Mouse (Mus musculus): ENCODE data around the gene Kmt2b.

- TF ChIP-seq CTCF (IDR thresholded peaks at IDR 0.05) = no peak
- TF ChIP-seq POLR2A (IDR thresholded peaks at IDR 0.05; ENCODE audit: insufficient read depth, low read depth, low read length) = no peak
- no peak for TF ChIP-seq EP300 (IDR thresholded peaks at IDR 0.05; ENCODE audit: insufficient read depth, low read depth, low read length)
These were observed 22.5 kb downstream of the Kmt2b start for GRCm38 (mm10) chr7:30566033-30566432.

All from heart, adult 2 months (tissue).